8 mouse cellular contexts compared by ENCODE assay signal in the genomic region with DNA sequence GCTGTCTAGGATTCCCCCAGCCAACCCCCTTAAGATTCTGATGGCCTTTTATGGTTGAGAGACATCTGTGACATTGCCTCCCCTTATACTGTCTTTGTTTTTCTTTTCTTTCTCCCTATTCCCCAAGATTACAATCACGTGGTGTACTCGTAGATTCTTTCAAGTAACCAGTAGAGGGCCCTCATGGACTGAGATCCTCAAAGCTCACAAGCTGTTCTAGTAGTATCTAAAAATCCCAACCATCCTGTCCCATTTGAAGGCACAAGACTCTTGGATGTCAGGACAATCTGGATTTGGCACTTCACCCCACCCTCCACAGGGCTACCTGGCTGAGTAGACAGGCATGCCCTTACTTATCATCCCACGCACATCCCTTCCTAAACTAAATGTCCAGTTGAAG. TPM values are rescaled to one million over a fixed set of nuclear protein-coding genes. Genes with fewer than 3 reads are reported as not detected.
DNase-seq lines count a peak whose midpoint lies in the region; ATAC-seq and TF ChIP-seq lines count a peak whose summit lies in the region.

No protein-coding gene starts in this region.

- intact Hi-C loops in left cerebral cortex, adult 2 months (cut with DNase I) = loop anchor here (1.0 to 10.0 kb wide), 3 partner anchors 46 to 493 kb away; no protein-coding TSS in a partner anchor

- H3K36me3 ChIP-seq in lung, postnatal 0 days (ENCODE audit: insufficient read depth, low read length) = no peaks in the 10 kb centered on the region

- TF ChIP-seq POLR2A in brain, embryonic 14.5 days (IDR thresholded peaks at IDR 0.05; ENCODE audit: borderline replicate concordance, extremely low read depth, insufficient read depth, insufficient read length, poor library complexity, severe bottlenecking) = no peak

- no peak overlapping the region for H3K9ac ChIP-seq in lung, postnatal 0 days (replicated peaks; ENCODE audit: low read depth)

- no peak overlapping the region for H3K4me3 ChIP-seq in left cerebral cortex, adult 2 months
- no peak overlapping the region for H3K4me3 ChIP-seq in lung, postnatal 0 days (ENCODE audit: low read depth, low read length)

- WGBS in lung, postnatal 0 days = 30% methylated on average over 3 of the region's 3 CpGs

- ATAC-seq in lung, postnatal 0 days = peak; percentile 46

- no peaks in the 10 kb centered on the region for H3K4me1 ChIP-seq in lung, postnatal 0 days (ENCODE audit: insufficient read depth, low read depth, low read length)

- DNase-seq in adrenal gland, adult (ENCODE audit: inconsistent age in 2 of 2, low spot score in 1 of 2) = peak; percentile 35 to 79
- DNase-seq in adrenal gland, adult 18-20 months (ENCODE audit: low spot score in 2 of 2) = no peak
- DNase-seq in left cerebral cortex, adult 2 months (ENCODE audit: extremely low spot score in 1 of 2, low spot score in 2 of 2) = no peak
- no peak for DNase-seq in left cerebral cortex, adult 18-20 months (ENCODE audit: low spot score in 2 of 2)
- peak; percentile 82 for DNase-seq in brain, embryonic 14.5 days (ENCODE audit: low read depth)
- DNase-seq in lung, postnatal 0 days (ENCODE audit: low spot score) = peak; percentile 94
- no peak for DNase-seq in urinary bladder, postnatal 25 days (ENCODE audit: low spot score)
- DNase-seq in thymus, adult 18-20 months = no peak

- peak; percentile 69 for TF ChIP-seq CTCF in left cerebral cortex, adult 2 months (IDR thresholded peaks at IDR 0.05)
- peak; percentile 47; the same call in 1 of the 2 replicates for TF ChIP-seq CTCF in brain, embryonic 14.5 days (IDR thresholded peaks at IDR 0.05; ENCODE audit: borderline replicate concordance, extremely low read depth, insufficient read depth, insufficient read length)
- peak; percentile 82 for TF ChIP-seq CTCF in lung, postnatal 0 days (IDR thresholded peaks at IDR 0.05)

- no peaks in the 10 kb centered on the region for H3K9me3 ChIP-seq in lung, postnatal 0 days (ENCODE audit: low read length)

- TF ChIP-seq EP300 in lung, postnatal 0 days (IDR thresholded peaks at IDR 0.05) = no peak

- H3K27ac ChIP-seq in left cerebral cortex, adult 2 months = no peak overlapping the region
- no peak overlapping the region for H3K27ac ChIP-seq in lung, postnatal 0 days (ENCODE audit: low read length)

- H3K4me2 ChIP-seq in lung, postnatal 0 days (replicated peaks; ENCODE audit: low read depth, low read length) = no peak overlapping the region

- H3K27me3 ChIP-seq in lung, postnatal 0 days (replicated peaks; ENCODE audit: insufficient read depth, low read length) = no peaks in the 10 kb centered on the region

RNA-seq across cellular contexts. Expression of gene Rrp1b, which starts 8.2 kb away (rescaled TPM):
- total RNA-seq in adrenal gland, adult 18-20 months (2021) = 10 to 100 TPM; 26.0 to 29.9 TPM
- total RNA-seq in left cerebral cortex, adult 2 months (2021) = 10 to 100 TPM; 20.6 to 24.5 TPM
- total RNA-seq in left cerebral cortex, adult 18-20 months (2021) = 10 to 100 TPM; 19.5 to 19.7 TPM
- 22.9 and 30.1 TPM in 2 replicates for polyA plus RNA-seq in brain, embryonic 14.5 days (2012; rRNA removed)
- 24.6 and 26.3 TPM in 2 replicates for polyA plus RNA-seq in lung, postnatal 0 days (2015; fragmentation: Nextera tagmentation; extraction: Ambion mirVana)

RNA-seq across cellular contexts. Expression of gene Hsf2bp, which starts 8.5 kb away (rescaled TPM):
- total RNA-seq in adrenal gland, adult 18-20 months (2021) = 1 to 10 TPM in 1 of 2 experiments, under 1 TPM in 1; 0.66 to 1.1 TPM
- total RNA-seq in left cerebral cortex, adult 2 months (2021) = 1 to 10 TPM in 1 of 2 experiments, under 1 TPM in 1; 0.93 to 1.3 TPM
- total RNA-seq in left cerebral cortex, adult 18-20 months (2021) = 1 to 10 TPM in 1 of 2 experiments, under 1 TPM in 1; 0.72 to 1.8 TPM
- 0.49 and 0.55 TPM in 2 replicates for polyA plus RNA-seq in brain, embryonic 14.5 days (2012; rRNA removed)
- 0.30 and 0.58 TPM in 2 replicates for polyA plus RNA-seq in lung, postnatal 0 days (2015; fragmentation: Nextera tagmentation; extraction: Ambion mirVana)

Comparison
In these comparisons a context has a peak if more than half of its experiments do, and no peak if none do; other contexts are left out.
1. DNase-seq: peak in adrenal gland, adult (2 of 2), brain, embryonic 14.5 days (single experiment) and lung, postnatal 0 days (single experiment); none in adrenal gland, adult 18-20 months (0 of 2), left cerebral cortex, adult 2 months (0 of 2), left cerebral cortex, adult 18-20 months (0 of 2), urinary bladder, postnatal 25 days (single experiment) and thymus, adult 18-20 months (0 of 2).
2. Peak in every context shown above with its lines, with median percentiles within 50 percentile points of each other: CTCF ChIP-seq.